Mouse (Mus musculus) right cerebral cortex, postnatal 4 days (tissue): Measurements from ENCODE around the gene Tmem132e.

Experiments
- DNase-seq: peaks from one replicate; pipeline ENCODE4 v3.0.0-alpha.2; 2022

The Tmem132e gene

DNA sequence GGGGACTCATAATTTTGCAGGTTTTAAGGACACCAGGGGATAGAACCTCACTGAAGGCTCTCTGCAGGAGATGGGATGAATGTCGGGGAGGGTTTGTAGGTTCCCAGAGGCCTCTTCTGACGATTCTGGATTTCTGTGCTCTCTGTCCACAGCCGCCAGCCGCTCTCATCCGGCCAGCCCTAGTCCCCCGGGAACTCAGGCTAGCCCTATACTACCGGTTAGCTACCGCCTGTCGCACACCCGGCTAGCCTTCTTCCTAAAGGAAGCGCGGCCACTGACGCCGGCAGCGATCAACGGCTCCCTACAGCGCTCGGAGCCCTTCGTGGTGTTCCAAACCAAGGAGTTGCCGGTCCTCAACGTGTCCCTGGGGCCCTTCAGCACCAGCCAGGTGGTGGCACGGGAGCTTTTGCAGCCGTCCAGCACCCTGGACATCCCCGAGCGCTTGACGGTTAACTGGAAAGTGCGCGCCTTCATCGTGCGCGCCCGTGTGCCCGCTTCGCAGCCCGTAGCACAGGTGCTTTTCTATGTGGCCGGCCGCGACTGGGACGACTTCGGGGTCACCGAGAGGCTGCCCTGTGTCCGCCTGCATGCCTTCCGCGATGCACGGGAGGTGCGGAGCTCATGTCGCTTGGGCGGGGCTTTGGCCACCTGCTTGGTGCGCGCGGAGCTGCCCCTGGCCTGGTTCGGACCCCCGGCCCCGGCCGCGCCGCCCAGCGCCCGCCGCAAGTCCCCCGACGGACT is 45.6 kb downstream of the Tmem132e start:
- peak; percentile 22 for DNase-seq

DNA sequence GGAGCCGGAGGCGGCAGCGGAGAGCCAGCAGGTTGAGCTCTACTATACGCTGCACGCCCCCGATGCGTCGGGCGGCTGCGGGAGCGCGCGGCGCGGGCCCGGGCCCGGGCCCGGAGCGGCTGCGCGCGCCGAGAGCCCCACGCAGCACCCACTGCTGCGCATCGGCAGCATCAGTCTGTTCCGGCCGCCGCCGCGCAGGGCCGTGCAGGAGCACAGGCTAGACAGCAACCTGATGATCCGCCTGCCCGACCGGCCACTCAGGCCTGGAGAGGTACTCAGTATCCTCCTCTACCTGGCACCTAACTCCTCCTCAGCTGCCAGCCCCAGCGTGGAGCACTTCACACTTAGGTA is 46.1 kb downstream of the Tmem132e start:
- peak; percentile 40 for DNase-seq

DNA sequence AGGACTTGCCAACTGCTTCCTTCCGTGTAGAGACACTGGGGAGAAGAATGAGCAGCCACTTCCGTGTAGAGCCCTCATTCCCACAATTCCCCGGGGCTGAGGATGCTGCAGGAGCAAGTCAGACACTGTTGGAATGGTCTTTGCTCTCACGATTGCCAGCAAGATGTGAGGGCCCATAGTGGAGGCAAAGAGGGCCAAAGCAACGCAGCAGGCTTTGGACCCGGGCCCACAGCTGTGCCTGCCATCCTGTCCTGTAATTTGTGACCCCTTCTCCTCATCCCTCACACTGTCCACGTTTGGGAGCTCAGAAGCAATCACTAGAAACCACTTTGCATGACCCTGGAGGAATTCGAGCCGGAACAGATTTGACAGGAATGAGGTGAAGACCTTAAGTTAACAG is 59.8 kb downstream of the Tmem132e start:
- DNase-seq: no peak

DNA sequence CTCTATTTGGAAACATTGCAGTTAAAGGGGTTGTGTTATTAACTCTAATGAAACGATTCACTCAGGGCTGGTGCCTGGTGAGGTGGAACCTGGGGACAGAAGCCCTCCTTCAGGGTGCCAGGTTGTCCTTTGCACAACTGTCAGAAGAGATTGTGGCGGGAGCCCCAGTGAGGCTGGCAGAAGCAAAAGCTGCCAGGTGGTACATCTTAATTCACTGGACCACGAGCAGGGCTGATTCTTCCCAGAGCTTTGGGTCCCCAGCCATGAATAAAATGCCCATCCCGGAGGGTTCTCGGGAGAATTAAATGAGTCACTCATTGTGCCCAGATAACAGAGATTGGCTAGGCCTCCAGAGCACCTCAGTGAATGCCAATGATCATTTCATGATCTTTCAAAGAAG is 63.8 kb downstream of the Tmem132e start:
- no peak for DNase-seq

DNA sequence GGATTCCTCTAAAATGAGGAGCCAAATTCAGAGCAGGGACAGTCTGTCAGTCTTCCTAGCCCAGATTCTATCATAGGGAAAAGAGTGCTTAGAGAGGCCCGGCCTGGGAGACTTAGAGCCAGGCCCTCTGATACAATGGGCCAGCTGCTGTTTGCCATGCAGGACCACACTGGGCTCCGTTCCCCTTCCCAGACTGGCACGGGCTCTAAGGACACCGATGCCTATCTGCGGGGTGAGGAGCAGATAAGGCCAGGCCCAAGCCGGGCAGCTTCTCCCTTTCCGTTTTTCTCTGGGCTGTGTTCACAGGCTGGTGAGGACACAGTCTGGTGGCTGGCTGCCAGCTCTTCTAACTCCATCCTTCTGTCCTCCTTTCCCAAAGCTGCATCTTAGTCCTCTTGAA is 64.5 kb downstream of the Tmem132e start:
- peak; percentile 62 for DNase-seq

DNA sequence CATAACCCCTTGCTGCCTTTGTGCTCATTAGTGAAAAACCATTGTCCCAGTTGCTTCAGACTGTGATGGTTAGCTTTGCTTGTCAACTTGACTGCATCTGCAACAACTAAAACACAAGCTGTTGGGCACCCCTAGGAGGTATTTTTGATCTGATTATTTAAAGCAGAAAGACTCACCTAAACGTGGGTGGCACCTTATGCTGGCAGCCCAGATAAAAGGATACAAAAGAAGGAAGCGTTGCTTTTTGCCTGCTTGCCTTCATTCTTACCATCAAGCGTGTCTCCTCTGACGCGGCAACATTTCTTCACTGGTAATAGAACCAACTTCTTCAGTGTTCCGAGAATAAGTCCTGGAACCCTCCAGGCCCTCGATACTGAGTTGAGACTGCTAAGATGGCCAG is 72.6 kb downstream of the Tmem132e start:
- no peak for DNase-seq

DNA sequence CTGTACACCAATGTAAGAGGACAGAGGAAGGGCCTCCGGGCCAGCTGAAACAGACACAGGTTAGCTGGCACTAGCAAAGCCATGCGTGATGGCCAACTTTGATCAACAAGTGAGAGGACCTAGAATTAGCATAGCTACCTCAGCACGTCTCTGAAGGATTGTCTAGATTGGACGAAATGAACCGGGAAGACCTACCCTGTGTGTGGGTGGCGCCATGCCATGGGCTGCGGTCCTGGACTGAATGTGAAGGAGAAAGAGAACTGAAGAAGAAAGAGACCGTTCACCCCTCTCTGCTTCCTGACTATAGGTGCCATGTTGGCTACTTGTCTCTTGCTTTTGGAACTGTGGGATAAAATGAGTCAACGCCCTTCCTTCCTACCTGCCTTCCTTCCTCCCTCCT is 76.8 kb downstream of the Tmem132e start:
- DNase-seq: no peak

DNA sequence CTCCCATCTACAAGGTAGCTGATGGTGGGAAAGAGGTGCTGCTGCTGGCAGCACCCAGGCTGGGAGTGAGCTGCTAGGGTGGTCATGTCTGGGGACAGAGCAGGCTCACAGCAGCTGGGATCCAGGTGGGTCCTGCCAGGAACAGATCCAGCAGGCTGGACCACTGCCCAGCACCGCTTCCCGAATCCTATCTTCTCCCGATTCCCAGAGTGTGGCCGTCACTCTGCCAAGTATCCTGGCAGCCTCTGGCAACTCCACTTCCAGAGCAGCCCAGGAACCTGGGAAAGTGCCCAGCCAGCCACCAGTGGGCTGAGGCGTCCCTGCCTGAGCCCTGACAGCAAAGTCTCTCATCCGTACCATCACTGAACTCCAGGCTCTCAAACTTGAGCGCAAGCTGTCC is 78.5 kb downstream of the Tmem132e start:
- DNase-seq: peak; percentile 74

DNA sequence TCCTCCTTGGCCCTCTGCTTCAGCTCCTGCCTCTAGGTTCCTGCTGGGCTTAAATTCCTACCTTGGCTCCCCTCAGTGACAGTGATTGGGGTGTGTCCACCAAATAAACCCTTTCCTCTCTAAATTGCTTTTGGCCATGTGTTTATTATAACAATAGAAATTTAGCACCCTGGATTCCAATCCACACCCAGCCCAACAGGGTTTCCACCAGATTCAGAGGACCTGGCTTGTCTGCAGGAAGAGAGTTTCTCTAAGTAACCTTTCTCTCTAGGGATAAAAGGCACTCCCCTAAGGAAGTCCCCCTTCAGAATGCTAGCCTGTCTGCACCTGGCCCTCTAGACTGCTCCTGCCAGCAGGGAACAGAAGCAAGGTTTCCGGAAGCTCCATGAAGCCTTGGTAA is 82.4 kb downstream of the Tmem132e start:
- no peak for DNase-seq

DNA sequence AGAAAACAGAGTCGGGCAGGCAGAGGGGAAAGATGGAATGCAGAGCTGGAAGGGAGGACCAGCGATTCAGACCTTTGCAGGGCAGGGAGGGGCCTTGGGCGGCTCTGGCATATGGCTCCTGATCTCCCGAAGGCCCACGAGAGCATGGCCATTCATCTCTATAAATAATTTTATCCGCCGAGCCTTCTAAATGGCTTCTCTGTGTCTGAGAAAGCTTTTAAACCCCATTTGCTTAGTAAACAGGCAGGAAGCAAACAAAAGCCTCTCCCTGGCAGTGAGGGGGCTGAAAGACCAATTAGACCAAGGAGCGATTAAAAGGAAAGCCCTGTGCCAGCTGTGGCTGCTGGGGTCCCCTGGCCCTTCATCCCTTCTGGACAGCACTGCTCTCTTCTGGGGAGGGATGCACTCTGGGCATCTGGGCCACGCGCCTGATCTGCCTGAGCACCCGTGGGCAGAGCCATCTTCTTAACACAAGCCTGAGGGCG is 84.5 kb downstream of the Tmem132e start:
- DNase-seq: no peak

DNA sequence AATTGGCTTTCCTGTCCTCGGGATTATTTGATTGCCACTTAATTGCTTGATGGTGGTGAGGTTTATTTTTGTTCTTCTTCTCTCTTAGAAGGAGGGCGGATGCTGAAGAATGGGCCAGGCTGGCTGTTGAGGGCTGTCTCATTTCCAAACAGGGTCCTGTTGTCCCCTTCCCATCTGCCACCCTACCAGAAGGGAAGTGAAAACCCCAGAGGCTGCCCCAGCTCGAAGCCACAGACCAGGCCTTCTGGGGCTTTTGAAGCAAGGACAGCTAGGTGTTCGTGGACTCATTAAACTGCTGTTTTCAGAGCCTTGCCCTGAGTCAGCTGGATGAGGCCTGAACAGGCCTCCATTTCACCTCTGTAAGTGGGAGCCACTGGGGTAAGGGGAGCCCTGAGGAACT is 87.4 kb downstream of the Tmem132e start:
- DNase-seq: no peak

DNA sequence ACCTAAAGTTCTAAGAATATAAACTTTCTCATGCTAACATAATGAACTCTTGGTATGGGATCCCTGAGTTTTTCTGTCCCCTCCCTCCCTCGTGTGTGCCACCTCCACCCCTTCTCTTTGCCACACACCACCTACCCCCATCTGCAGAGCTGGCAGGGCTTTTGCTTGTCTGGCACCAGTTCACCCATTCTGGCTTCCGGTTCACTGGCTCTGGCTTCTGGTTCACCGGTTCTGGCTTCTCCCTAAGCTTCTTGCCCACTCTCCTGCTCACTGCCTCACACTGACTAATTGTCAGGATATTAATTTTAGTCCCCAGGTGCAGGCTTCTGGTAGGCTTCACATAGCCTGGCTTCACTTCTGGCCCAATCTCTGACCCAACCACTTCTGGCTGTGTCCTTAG is 88.7 kb downstream of the Tmem132e start:
- no peak for DNase-seq

DNA sequence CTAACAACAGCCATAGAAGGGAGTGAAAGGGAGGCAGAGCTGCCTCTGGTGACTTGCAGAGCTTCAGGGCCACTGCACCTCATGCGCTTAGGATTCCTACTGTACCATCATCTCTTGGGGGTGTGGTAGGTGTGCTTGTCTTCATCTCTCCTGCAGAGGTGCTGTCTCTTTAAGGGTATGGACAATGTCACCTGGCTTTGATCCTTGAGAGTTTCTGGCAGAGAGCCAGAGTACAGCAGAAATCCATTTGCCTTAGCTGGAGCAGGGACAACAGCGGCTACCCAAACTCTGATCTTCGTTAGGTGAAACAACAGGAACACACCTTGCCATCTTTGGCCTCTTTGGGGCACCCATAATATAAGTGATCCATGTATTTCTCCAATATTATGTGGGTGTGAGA is 92.2 kb downstream of the Tmem132e start:
- no peak for DNase-seq

DNA sequence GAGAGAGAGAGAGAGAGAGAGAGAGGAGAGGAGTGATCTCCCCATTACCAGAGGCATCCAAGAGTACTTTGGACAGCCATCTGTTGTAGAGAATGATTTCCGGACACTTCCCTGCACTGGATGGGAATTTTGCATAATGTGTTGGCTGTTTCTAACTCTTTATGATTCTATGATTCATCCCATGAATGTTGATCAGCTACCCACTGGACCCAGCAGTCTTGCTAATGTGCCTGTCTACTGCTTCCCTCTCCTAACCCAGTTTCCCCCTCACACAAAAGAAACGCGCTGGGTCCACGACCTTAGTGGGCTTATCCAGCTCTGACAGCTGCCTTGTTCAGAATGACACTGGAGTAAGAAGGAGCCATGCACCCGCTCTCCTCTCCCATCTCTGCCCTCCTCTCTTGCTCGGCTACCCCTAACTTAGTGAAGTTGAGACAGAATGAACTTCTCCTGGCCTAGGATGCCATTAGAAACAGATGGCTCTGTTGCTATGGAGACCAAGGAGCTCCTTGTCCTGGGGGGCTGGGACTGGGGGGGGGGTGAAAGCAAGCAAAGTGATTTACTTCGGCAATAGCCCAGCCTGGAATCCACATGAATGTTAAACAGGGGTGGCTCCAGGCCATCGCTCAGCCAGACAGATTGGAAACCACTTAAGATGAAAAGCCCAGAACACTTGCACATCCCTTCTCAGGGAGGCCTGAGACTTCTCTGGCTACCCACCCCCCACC is 98.8 kb downstream of the Tmem132e start:
- DNase-seq: no peak

DNA sequence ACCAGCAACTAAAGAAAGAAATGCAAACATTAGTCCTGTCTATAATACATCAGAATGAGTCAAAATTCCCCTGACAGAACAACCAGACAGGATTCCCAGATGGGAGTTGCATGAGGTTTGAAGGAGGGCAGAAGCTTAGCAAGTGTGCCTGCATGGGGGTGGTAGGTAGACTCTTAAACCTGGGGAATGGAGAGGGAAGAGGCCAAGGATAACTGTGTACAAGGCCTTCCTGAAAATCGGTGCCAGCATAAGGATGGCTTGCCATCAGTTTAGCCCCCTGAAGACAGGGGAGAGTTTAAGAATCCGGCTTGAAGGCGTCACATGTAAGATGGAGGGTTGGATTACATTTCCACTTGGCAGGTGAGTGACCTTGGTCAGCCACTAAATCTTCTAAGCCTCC is 102.2 kb downstream of the Tmem132e start:
- DNase-seq: no peak
